Mouse (Mus musculus): ENCODE data around the gene Tmem268.

DNA sequence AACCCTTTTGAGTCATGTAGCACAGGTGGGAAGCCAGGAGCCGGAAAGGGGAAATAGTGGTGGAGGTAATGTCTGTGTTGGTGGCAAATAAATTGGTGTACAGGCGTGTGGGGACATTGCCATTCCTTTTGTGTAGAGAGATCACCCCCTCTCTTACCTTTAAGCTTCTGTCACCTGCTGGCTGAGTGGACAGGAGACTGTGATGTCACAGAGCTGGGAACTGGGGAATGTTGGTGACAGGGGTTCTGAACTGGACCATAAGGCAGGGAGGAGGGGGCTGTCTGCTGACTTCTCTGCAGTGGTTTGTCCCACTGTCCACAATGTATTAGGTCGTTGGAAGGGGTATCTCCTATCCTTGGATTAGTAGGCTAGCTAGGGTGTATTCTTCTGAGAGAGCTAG is 46.4 kb downstream of the Tmem268 start, which contains the start of gene Gm11213:
- TF ChIP-seq GATA1 (IDR thresholded peaks at IDR 0.05; ENCODE audit: low read length) (no peak), TAL1 (IDR thresholded peaks at IDR 0.05; ENCODE audit: low read length) (no peak)

All from erythroblast, embryonic 14.5 days (primary cell).